Mouse (Mus musculus) adrenal gland, adult 2 months (tissue): ENCODE measurements at regions not wholly inside any gene's neighbourhood (a gene's known extent, or its start where the extent isn't known, plus 50 kb on each side); places are given as distances from the start of the nearest gene placed in this dataset.

Experiments used
- DNase-seq: peaks from one replicate; pipeline ENCODE4 v3.0.0; 2021

- no peak for DNase-seq
Observed at GRCm38 (mm10) chr3:120748513-120748912, 423.0 kb downstream of the Rwdd3 start.

DNA sequence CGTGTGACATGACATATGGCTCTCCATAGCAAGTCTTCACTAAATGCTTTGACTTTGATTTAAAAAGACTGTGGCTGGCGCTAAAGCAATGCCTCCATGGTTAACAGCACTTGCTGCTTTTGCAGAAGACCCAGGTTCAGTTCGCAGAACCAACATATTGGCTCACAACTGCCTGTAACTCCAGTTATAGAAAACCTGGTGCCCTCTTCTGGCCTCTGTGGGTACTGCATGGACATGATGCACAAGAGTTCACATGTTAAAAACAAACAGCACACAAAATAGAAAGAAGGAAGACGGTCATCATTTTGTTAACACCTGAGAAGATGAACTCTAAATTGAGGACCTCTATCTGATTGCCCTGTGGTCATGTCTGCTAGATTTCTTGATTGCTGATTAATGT lies 423.8 kb downstream of the Rwdd3 start:
- DNase-seq: peak; percentile 6

GRCm38 (mm10) chr3:120733332-120733731 lies 438.2 kb downstream of the Rwdd3 start:
- DNase-seq: no peak

DNA sequence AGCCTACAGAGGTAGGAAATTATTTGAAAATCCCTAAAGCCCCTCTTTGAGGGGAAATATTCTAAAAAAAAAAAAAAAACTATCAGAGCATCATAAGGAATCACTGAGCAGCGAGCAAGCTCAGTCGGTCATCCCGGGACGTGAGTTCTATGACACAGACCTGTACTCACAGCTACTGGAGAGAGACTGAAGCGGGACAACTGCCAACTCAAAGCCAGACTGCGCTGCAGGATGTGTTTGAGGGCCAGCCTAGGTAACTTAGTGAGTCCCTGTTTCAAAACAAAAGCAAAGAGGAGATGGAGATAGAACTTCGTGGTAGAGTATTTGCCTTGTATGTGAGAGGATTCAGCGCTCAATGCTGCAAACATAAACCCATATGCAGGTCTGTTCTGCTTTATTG lies 439.1 kb downstream of the Rwdd3 start:
- DNase-seq: no peak

DNA sequence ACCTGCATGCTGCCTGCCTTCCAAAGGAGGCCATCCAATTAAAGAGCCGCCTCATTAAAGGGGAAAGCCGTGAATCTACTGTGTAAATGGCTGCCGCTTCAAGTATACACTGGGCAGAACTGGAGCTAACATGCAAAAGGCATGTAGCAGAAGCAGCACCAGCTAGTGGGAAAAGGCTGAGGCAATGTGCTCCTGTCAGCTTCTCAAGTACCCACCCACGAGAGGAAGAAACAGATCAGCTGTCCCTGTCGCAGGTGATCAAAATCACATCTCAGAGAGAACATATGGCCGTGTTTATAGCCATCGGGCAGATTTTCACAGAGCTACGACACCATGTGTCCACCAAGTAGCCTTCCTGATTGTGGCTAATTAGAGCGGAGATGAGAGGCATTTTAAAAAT lies 440.2 kb downstream of the Rwdd3 start:
- no peak for DNase-seq

DNA sequence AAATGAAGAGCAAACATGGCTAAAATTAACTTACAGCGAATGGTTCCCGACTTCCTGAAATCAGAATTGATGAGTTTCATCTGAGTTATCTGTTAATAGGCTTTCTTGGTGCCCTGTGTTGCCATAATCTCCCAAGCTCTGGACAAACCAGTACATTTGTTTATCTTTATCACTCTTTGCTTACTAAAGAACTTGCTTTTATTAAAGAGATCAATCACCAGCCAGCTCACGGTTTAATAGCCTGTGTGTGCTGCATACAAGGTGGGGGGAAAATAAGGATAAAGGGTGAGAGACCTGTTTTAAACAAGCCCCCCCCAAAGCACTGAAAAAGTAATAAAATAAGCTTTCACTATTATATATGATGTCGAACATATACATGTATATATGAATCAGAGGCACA lies 441.3 kb downstream of the Rwdd3 start:
- no peak for DNase-seq

- DNase-seq: no peak
Observed at GRCm38 (mm10) chr3:120729671-120730070, 441.8 kb downstream of the Rwdd3 start.

DNA sequence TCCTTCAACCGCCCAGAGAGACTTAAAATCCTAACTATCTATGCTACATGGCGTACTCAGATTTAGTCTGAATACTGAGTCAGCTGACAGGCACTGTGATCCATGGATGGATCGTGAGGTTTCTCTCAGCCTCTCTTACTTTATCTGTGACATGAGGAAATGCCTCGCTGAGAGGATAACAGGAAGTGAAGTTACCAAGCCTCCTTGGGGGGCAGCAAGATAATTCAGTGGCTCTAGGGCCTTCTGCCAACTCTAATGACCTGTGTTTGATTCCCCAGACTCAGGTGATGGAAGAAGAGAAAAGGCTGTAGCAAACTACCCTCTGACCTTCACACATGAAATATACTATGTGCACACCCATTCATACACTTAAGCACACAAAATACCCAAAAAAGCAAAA lies 486.3 kb downstream of the Rwdd3 start:
- no peak for DNase-seq

DNA sequence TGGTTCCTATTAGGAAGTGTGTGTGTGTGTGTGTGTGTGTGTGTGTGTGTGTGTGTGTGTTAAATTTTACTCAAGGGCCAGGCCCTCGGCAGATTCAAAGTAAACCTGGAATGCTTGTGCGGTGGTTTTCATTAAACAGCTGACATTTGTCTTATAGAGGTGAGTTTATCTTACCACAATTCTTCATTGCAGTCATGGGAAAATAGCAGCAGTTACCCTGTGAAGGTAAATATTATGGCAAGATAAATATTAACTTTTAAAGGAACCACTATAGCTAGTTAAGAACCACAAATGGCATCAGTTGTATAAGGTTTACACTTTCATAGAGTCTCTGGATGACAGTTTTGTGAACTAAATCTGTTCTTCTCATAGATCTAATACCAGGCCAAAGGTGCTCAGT lies 495.6 kb downstream of the Rwdd3 start:
- DNase-seq: no peak

- no peak for DNase-seq
Observed at GRCm38 (mm10) chr3:120668654-120669053, 502.8 kb downstream of the Rwdd3 start.

GRCm38 (mm10) chr3:120662521-120662920 lies 509.0 kb downstream of the Rwdd3 start:
- DNase-seq: no peak

DNA sequence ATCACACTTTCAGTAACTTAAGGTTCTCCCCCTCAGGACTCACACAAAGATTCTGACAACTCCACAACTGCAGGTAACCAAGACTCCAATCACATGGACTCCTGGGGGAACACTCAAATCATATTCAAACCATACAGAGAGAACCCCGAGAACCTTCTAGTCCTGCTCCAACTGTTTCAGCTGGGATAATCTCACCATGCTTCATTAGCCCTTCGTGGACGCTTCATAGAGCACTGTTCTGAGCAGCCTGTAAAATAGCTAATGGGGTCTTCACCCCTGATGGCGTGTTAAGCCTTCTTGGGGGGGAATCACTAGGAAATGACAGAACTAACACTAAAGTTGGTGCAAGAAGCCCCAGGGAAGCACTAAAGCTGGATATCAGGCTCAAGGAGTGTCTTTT lies 510.7 kb downstream of the Rwdd3 start:
- no peak for DNase-seq

GRCm38 (mm10) chr3:120649047-120649868 lies 522.2 kb downstream of the Rwdd3 start:
- no peak for DNase-seq

DNA sequence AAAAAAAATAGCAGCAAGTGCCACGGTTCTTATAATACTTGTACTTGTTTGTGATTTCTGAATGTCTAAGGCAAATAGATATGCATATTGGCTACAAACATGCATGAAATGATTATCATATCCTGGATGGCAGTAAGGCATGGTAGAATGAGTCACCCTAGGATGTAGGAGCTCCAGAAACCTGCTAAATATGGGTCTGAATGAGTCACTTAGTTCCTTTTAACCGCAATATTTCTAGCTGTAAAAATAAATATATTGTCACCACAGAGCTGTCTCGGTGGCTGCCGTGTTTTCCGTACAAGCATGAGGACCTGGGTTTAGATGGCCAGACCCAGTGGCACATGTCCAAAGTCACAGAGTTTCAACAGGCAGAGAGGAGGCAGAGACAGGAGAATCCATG lies 523.1 kb downstream of the Rwdd3 start:
- DNase-seq: no peak

GRCm38 (mm10) chr3:120636669-120637305 lies 534.7 kb downstream of the Rwdd3 start:
- no peak for DNase-seq

- DNase-seq: no peak
Observed at GRCm38 (mm10) chr3:120618358-120618757, 553.1 kb downstream of the Rwdd3 start.

DNA sequence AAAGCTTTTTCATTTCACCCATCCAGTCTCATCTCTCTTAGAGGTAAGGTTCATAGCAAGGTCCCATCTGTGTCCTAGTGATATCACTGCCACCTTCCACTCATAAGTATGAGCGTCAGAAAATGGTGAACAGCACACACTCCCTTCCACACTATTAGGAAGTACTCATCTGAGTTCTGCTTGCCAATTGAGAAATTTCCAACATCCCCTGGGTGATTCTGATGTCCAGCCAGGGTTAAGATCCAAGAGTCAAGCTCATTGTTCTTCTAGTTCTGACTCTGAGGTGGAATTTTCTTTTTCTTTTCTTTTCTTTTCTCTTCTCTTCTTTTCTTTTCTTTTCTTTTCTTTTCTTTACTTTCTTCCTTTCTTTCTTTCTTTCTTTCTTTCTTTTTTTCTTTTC lies 577.3 kb downstream of the Rwdd3 start:
- DNase-seq: no peak

DNA sequence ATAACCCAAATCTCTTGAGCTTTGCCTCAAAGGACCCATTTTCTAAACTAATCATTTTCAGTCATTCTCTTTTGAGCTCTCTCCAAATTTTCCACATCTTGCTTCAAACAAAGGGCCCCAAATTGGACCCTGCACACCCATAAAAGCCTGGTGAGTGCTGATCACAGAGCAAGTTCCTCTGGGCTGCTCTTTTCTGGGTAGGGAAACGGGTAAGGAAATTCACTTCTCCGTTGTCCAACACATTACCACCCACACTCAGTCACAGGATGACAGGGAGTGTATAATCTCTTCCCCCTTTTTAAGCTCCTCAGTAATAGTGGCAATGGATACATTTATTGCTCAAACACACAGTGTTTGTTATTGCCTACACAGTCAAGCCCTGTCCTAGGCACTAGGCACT lies 580.3 kb downstream of the Rwdd3 start:
- DNase-seq: no peak

GRCm38 (mm10) chr3:120570806-120571425 lies 600.6 kb downstream of the Rwdd3 start:
- no peak for DNase-seq

DNA sequence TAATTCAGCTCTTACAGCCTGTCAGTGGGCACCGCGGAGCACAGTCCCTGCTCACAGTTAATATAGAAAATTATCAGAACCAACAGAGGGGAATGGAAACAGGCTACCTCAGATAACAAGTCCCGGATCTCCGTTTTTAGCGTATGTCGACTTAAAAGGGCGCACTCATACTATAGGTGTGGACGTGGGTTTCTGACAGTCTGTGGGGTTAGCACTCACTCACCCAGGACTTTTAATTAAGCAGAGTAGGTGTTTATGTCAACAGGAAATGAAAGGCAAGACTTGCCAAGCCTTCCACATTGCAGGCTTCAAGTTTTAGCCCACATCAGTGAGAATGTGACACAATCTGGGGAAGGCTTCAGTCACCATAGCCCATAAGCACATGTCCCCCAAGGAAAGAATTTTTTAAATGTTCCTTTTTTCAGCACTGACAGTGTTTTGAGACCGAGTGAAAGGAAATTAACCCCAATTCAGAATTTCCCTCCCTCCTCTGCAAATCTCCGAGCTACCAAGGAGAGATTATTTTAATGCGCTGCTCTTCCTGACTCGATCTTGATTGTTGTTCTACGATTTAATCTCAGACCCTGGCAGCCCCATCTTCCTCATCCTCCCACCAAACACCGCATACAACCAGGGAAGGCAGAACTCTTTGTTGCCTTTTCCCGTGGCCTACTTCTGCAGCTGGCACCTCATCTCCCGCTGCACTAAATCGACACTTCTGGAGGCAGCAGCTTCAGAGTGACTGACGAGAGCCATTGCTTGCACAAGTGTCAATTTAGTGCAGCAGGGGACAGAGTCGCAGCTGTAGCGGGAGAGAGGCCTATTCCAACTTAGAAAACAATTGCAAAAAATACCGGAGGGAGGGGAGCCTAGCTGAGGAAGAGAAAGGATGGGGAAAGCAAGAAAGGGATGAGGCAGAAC lies 629.7 kb downstream of the Rwdd3 start:
- DNase-seq: no peak

DNA sequence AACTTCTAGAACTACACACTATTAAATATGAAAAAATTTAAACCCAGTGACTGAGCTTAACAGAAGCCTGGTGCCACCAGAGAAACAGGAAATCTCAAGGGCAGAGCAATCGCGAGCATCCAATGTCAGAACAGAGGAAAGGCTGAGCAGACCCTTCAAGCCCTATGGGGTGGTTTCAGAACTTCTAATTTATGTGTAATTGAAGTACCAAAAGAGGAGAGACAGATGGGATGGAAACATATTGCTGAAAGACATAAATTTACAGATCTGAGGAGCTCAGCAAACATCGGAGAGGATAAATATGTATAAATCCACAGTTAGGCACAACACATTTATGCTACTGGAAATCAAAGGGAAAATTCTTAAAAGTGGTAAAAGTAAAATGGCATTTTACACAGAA lies 637.6 kb downstream of the Rwdd3 start:
- no peak for DNase-seq

- DNase-seq: no peak
Observed at GRCm38 (mm10) chr3:120531880-120532580, 639.5 kb downstream of the Rwdd3 start.
